ENCODE assay signal across 8 mouse cellular contexts in genomic region chr10:75558515-75558914, GRCm38 (mm10). TPM values are rescaled to one million over a fixed set of nuclear protein-coding genes. Genes with fewer than 3 reads are reported as not detected.
DNase-seq lines count a peak whose midpoint lies in the region; ATAC-seq lines count a peak whose summit lies in the region.

No protein-coding gene starts in this region.

- peaks cover 14% of the 10 kb centered on the region for H3K4me1 ChIP-seq in limb, embryonic 11.5 days (ENCODE audit: control insufficient read depth, insufficient read depth, low read length)
- H3K4me1 ChIP-seq in limb, embryonic 10.5 days = peaks cover 43% of the 10 kb centered on the region
- H3K4me1 ChIP-seq in kidney, embryonic 15.5 days = peaks cover 56% of the 10 kb centered on the region
- peaks cover 57% of the 10 kb centered on the region for H3K4me1 ChIP-seq in neural tube, embryonic 13.5 days (replicated peaks)

- peaks cover 9% of the 10 kb centered on the region; the same call in 1 of the 2 replicates for H3K27me3 ChIP-seq in limb, embryonic 11.5 days (ENCODE audit: control insufficient read depth, insufficient read depth, low read length)
- peaks cover 50% of the 10 kb centered on the region for H3K27me3 ChIP-seq in limb, embryonic 10.5 days (ENCODE audit: low read depth, poor library complexity, severe bottlenecking)
- H3K27me3 ChIP-seq in kidney, embryonic 15.5 days = peaks cover 40% of the 10 kb centered on the region
- peaks cover 25% of the 10 kb centered on the region for H3K27me3 ChIP-seq in neural tube, embryonic 13.5 days

- no peak for DNase-seq in limb, embryonic 11.5 days (ENCODE audit: low spot score)
- no peak for DNase-seq in limb, embryonic 10.5 days (ENCODE audit: low spot score)
- peak; percentile 80 to 86 for DNase-seq in cerebellum, postnatal 25 days
- DNase-seq in gastrocnemius, adult 8-10 months (ENCODE audit: low spot score in 2 of 2) = no peak
- no peak for DNase-seq in urinary bladder, postnatal 25 days (ENCODE audit: low spot score)
- DNase-seq in lung, postnatal 10 days = no peak

- ATAC-seq in limb, embryonic 11.5 days (ENCODE audit: insufficient number of reproducible peaks, low FRiP score, low TSS enrichment, low read depth) = no peak
- no peak for ATAC-seq in kidney, embryonic 15.5 days (replicated peaks; ENCODE audit: low FRiP score)
- 0 out of 2 replicates have a peak, but pooled peaks have one; percentile 9 for ATAC-seq in neural tube, embryonic 13.5 days (ENCODE audit: low read depth)

- no peaks in the 10 kb centered on the region for H3K9me3 ChIP-seq in limb, embryonic 11.5 days (ENCODE audit: control insufficient read depth, low read length)
- no peaks in the 10 kb centered on the region for H3K9me3 ChIP-seq in limb, embryonic 10.5 days (replicated peaks)
- no peaks in the 10 kb centered on the region for H3K9me3 ChIP-seq in kidney, embryonic 15.5 days (replicated peaks)
- no peaks in the 10 kb centered on the region for H3K9me3 ChIP-seq in neural tube, embryonic 13.5 days

- WGBS in limb, embryonic 11.5 days = 22% methylated on average over 3 of the region's 3 CpGs
- 25% methylated on average over 3 of the region's 3 CpGs for WGBS in limb, embryonic 10.5 days
- WGBS in kidney, embryonic 15.5 days = 31% methylated on average over 3 of the region's 3 CpGs
- 21% methylated on average over 3 of the region's 3 CpGs for WGBS in neural tube, embryonic 13.5 days

- H3K4me3 ChIP-seq in limb, embryonic 11.5 days (ENCODE audit: low read depth, low read length) = no peak overlapping the region
- no peak overlapping the region for H3K4me3 ChIP-seq in limb, embryonic 10.5 days
- no peak overlapping the region for H3K4me3 ChIP-seq in kidney, embryonic 15.5 days (replicated peaks)
- peak overlapping the region; percentile 67 for H3K4me3 ChIP-seq in neural tube, embryonic 13.5 days

- no peak overlapping the region for H3K27ac ChIP-seq in limb, embryonic 11.5 days (replicated peaks; ENCODE audit: low read depth, low read length)
- no peak overlapping the region for H3K27ac ChIP-seq in limb, embryonic 10.5 days
- H3K27ac ChIP-seq in kidney, embryonic 15.5 days = peak overlapping the region; percentile 18; the same call in 1 of the 2 replicates
- H3K27ac ChIP-seq in neural tube, embryonic 13.5 days (replicated peaks) = peak overlapping the region; percentile 96

- H3K9ac ChIP-seq in limb, embryonic 11.5 days (ENCODE audit: low read length) = no peak overlapping the region
- no peak overlapping the region for H3K9ac ChIP-seq in kidney, embryonic 15.5 days
- peak overlapping the region; percentile 95 for H3K9ac ChIP-seq in neural tube, embryonic 13.5 days

- H3K4me2 ChIP-seq in limb, embryonic 11.5 days (ENCODE audit: low read depth, severe bottlenecking) = 0 out of 2 replicates have a peak overlapping the region, but pooled peaks have one; percentile 22
- peak overlapping the region; percentile 99; the same call in 1 of the 2 replicates for H3K4me2 ChIP-seq in kidney, embryonic 15.5 days
- peak overlapping the region; percentile 70 for H3K4me2 ChIP-seq in neural tube, embryonic 13.5 days

- H3K36me3 ChIP-seq in limb, embryonic 11.5 days (ENCODE audit: control insufficient read depth, insufficient read depth, low read length) = no peaks in the 10 kb centered on the region
- no peaks in the 10 kb centered on the region for H3K36me3 ChIP-seq in limb, embryonic 10.5 days
- H3K36me3 ChIP-seq in kidney, embryonic 15.5 days = no peaks in the 10 kb centered on the region
- H3K36me3 ChIP-seq in neural tube, embryonic 13.5 days = peaks cover 33% of the 10 kb centered on the region

RNA-seq across cellular contexts. Expression of gene Lrrc75b, which starts 1.6 kb away (rescaled TPM):
- 0.77 and 0.91 TPM in 2 replicates for polyA plus RNA-seq in limb, embryonic 11.5 days (2014; fragmentation: Nextera tagmentation; extraction: Ambion mirVana)
- polyA plus RNA-seq in limb, embryonic 10.5 days (2016; fragmentation: Nextera tagmentation; extraction: Ambion mirVana) = 0.74 and 0.93 TPM in 2 replicates
- 3.0 and 3.1 TPM in 2 replicates for polyA plus RNA-seq in kidney, embryonic 15.5 days (2015; fragmentation: Nextera tagmentation; extraction: Ambion mirVana)
- polyA plus RNA-seq in neural tube, embryonic 13.5 days (2015; fragmentation: Nextera tagmentation; extraction: Ambion mirVana) = 22.2 and 24.0 TPM in 2 replicates
- under 1 TPM in 1 of 4 experiments, not detected in 3; 0.07 TPM for total RNA-seq in gastrocnemius, adult 8-10 months (2022)

RNA-seq across cellular contexts. Expression of gene Ggt1, which starts 2.9 kb away (rescaled TPM):
- 0.75 and 0.94 TPM in 2 replicates for polyA plus RNA-seq in limb, embryonic 11.5 days (2014; fragmentation: Nextera tagmentation; extraction: Ambion mirVana)
- 1.3 and 2.3 TPM in 2 replicates for polyA plus RNA-seq in limb, embryonic 10.5 days (2016; fragmentation: Nextera tagmentation; extraction: Ambion mirVana)
- polyA plus RNA-seq in kidney, embryonic 15.5 days (2015; fragmentation: Nextera tagmentation; extraction: Ambion mirVana) = 128 and 137 TPM in 2 replicates
- 0.40 and 1.6 TPM in 2 replicates for polyA plus RNA-seq in neural tube, embryonic 13.5 days (2015; fragmentation: Nextera tagmentation; extraction: Ambion mirVana)
- not detected for total RNA-seq in gastrocnemius, adult 8-10 months (2022)

RNA-seq across cellular contexts. Expression of gene Ggt5, which starts 30.6 kb away (rescaled TPM):
- 0.41 and 0.75 TPM in 2 replicates for polyA plus RNA-seq in limb, embryonic 11.5 days (2014; fragmentation: Nextera tagmentation; extraction: Ambion mirVana)
- 0.33 and 0.69 TPM in 2 replicates for polyA plus RNA-seq in limb, embryonic 10.5 days (2016; fragmentation: Nextera tagmentation; extraction: Ambion mirVana)
- 6.7 and 7.7 TPM in 2 replicates for polyA plus RNA-seq in kidney, embryonic 15.5 days (2015; fragmentation: Nextera tagmentation; extraction: Ambion mirVana)
- polyA plus RNA-seq in neural tube, embryonic 13.5 days (2015; fragmentation: Nextera tagmentation; extraction: Ambion mirVana) = 1.6 and 2.4 TPM in 2 replicates
- total RNA-seq in gastrocnemius, adult 8-10 months (2022) = 1 to 10 TPM; 1.2 to 2.5 (median 2.0) TPM

RNA-seq across cellular contexts. Expression of gene Gucd1, which starts 40.7 kb away (rescaled TPM):
- 32.4 and 36.1 TPM in 2 replicates for polyA plus RNA-seq in limb, embryonic 11.5 days (2014; fragmentation: Nextera tagmentation; extraction: Ambion mirVana)
- polyA plus RNA-seq in limb, embryonic 10.5 days (2016; fragmentation: Nextera tagmentation; extraction: Ambion mirVana) = 26.1 and 32.3 TPM in 2 replicates
- 44.2 and 46.0 TPM in 2 replicates for polyA plus RNA-seq in kidney, embryonic 15.5 days (2015; fragmentation: Nextera tagmentation; extraction: Ambion mirVana)
- 18.8 and 19.6 TPM in 2 replicates for polyA plus RNA-seq in neural tube, embryonic 13.5 days (2015; fragmentation: Nextera tagmentation; extraction: Ambion mirVana)
- total RNA-seq in gastrocnemius, adult 8-10 months (2022) = 10 to 100 TPM; 46.7 to 68.3 (median 56.0) TPM

RNA-seq across cellular contexts. Expression of gene Snrpd3, which starts 41.2 kb away (rescaled TPM):
- polyA plus RNA-seq in limb, embryonic 11.5 days (2014; fragmentation: Nextera tagmentation; extraction: Ambion mirVana) = 256 and 281 TPM in 2 replicates
- 255 and 295 TPM in 2 replicates for polyA plus RNA-seq in limb, embryonic 10.5 days (2016; fragmentation: Nextera tagmentation; extraction: Ambion mirVana)
- polyA plus RNA-seq in kidney, embryonic 15.5 days (2015; fragmentation: Nextera tagmentation; extraction: Ambion mirVana) = 175 and 183 TPM in 2 replicates
- polyA plus RNA-seq in neural tube, embryonic 13.5 days (2015; fragmentation: Nextera tagmentation; extraction: Ambion mirVana) = 145 and 151 TPM in 2 replicates
- total RNA-seq in gastrocnemius, adult 8-10 months (2022) = 10 to 100 TPM; 67.9 to 78.5 (median 70.7) TPM

Comparison
In these comparisons a context has a peak if more than half of its experiments do, and no peak if none do; other contexts are left out.
1. DNase-seq: peak in cerebellum, postnatal 25 days (2 of 2); none in limb, embryonic 11.5 days (single experiment), limb, embryonic 10.5 days (single experiment), gastrocnemius, adult 8-10 months (0 of 2), urinary bladder, postnatal 25 days (single experiment) and lung, postnatal 10 days (single experiment).
2. H3K27ac ChIP-seq: peak in kidney, embryonic 15.5 days (single experiment) and neural tube, embryonic 13.5 days (single experiment); none in limb, embryonic 11.5 days (single experiment) and limb, embryonic 10.5 days (single experiment).
3. H3K4me2 ChIP-seq: peak in every context shown above with its lines; median percentile 99 in kidney, embryonic 15.5 days; 70 in neural tube, embryonic 13.5 days; 22 in limb, embryonic 11.5 days.
4. RNA of gene Ggt1, which starts 2.9 kb away (polyA plus RNA-seq): 128 to 137 TPM in kidney, embryonic 15.5 days; 1.3 to 2.3 TPM in limb, embryonic 10.5 days, 0.75 to 0.94 TPM in limb, embryonic 11.5 days and 0.40 to 1.6 TPM in neural tube, embryonic 13.5 days; every median in the first group is over 10 times any median in the second.